Mouse (Mus musculus) frontal cortex, postnatal 36 days (tissue): ENCODE results near the gene 1700017B05Rik.

ENCODE experiments used
- DNase-seq, 2 experiments: peaks; one replicate each; pipeline ENCODE4 v3.0.0; 2022; ENCODE audit warnings: low spot score in 2 of 2

1700017B05Rik gene

DNA sequence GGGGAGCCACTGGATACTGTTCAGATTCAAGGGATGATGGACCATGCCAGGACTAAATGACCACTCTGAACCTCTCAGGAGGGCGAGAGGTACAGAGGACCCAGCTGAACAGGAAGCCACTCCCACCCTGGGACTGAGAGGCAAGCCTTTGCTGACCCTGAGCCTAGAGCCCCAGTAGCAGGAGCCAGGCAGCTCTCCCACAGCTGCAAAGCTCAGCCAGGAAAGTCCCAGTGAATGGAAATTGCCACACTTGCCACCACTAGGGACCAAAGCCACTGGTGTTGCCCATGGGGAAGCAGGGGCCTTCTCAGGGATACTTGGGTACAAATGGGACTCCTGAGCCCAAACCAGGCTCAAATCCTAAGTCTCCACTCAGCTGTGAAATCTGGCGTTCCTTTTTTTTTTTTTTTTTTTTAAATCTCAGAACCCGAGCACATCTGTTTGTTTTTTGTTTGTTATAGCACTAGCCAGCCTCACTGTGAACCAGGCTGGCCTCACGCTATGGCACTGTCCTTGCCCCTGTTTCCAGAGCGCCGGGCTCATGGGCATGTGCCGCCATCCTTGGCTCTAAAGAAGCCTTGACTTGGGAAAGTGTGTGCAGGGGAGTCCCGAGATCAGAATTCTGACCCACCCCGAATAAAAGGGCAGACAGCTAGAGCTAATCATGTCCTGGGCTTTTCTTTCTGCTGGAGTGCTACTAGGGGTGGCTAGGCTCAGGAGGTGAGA lies 9.6 kb upstream of the 1700017B05Rik start:
- DNase-seq = no peak

DNA sequence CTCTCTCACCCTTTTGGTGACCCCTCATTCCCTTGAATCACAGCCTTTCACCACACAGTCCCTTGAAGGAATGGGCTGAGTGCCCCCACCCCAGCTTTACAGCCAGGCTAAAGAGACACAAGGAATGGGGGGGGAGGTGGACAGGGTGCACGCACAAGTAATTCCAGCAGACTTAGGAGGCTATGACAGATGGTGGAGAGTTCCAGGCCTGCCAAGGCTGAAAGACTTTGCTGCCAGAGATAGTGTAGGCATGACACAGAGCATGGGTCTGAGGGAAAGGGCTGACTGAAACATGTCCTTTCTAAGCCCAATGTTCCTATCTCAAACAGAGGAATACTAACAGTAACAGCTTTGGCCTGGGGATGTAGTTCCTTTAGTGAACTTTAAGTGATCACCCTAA lies 8.7 kb upstream of the 1700017B05Rik start:
- DNase-seq = no peak

DNA sequence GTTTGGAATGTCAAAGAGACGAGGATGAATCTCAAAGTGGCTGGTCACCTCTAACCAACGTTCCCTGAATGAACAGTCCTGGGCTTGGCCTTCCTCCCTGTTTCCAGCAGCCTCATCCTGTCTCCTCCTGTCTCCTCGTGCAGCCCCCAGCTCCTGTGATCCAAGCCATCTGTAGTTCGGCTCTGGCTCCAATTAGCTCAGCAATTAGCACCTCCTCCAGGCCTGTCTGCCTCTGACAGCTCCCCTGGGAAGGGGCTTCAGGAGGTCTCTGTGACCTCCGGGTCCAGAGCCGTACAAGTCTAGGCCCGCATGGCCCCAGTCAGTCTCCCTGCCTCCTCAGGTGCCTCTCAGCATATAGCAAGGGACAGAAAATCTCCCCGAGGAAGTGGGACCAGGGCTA lies 8.0 kb upstream of the 1700017B05Rik start:
- DNase-seq = no peak

DNA sequence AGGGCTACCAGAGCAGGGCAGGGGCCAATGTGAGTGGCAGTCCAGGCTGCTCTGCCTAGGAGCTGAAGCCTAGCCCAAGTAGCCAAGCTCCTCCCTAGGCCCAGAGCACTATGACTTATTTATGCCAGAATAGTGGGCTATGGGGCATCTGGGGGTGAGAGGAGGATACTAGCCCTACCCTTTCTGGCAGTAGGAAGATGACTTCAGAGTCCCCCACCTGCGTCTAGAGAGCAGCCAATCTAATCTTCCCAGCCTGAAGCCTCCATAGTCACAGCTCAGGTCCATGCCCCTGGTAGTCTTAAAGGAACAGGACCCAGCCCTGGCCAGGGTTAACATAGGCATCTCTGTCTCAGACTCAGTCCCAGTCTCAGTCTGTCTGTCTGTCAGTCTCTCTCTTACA lies 7.0 kb upstream of the 1700017B05Rik start:
- DNase-seq = no peak

DNA sequence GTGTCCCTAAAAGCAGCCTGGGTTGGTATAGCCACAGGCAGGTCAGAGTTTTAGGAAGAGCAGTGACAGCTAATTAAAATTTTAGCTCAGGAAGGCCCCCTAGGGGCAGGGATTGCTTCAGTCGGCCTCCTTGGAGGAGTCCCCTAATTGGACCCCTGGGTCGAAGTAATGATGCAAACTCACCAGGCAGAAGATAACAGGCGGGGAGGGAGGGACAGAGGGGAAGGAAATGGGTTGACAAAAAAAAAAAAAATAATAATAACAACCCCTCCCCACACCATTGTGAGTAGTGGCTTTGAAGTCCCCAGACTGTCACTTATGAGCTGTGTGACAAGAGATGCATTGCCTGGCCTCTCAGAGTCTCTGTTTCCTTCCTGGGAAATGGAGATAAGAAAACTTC lies 6.2 kb upstream of the 1700017B05Rik start:
- no peak for DNase-seq

DNA sequence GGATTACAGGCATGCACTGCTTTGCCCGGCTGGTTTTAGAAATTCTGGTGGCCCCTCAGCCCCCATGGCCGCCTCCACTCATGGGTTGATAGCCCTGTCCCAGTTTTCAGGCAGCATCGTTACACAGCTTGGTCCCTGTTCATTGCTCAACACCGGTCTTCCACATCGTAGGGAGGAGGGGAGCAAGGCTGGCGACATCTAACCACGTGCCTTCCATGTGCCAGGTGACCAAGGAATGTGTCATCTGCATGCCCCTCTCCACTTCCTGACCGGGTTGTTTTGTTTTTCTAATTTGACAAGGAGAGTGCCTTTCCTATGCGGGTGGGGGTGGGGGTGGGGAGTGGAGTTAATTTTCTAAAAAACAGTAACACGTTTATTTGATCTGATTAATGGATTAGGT lies 5.7 kb upstream of the 1700017B05Rik start:
- DNase-seq = no peak

DNA sequence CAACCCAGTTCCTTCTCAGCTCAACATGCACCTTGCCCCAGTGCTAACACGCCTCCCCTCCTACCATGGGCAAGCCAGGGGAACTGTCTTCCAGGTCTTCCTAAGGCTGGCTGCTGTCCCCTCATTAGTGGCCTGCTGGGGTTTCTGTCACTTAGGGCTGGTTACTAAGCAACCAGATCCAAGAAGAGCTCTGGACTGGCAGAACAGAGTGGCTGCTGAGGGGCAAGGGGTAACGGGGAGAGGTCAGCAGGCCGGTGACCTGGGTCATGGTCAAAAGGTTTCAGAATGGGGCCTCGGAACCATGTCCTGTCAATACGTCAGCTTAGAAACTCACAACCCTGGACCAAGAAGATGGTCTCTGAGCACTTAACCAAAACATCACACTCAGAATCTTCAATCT lies 5.0 kb upstream of the 1700017B05Rik start:
- DNase-seq = no peak

DNA sequence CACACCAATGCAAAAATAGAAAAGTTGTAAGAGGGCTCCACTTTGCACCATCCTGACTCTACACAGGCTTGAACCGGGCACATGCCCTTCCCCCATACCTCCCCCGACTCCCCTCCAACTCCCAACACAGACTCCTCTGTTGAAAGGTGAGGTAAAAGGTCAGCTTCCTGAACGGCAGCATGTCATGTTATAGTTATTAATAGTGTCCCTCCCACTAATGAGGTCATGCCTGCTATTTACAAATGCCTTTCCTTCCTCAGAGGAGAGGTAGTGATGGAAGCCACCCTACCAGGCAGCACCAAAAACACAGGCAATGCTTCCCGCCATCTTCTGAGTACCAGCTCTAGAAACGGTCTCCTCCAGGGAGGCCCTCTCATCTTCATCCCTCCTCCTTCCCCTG lies 2.7 kb upstream of the 1700017B05Rik start:
- DNase-seq = no peak

DNA sequence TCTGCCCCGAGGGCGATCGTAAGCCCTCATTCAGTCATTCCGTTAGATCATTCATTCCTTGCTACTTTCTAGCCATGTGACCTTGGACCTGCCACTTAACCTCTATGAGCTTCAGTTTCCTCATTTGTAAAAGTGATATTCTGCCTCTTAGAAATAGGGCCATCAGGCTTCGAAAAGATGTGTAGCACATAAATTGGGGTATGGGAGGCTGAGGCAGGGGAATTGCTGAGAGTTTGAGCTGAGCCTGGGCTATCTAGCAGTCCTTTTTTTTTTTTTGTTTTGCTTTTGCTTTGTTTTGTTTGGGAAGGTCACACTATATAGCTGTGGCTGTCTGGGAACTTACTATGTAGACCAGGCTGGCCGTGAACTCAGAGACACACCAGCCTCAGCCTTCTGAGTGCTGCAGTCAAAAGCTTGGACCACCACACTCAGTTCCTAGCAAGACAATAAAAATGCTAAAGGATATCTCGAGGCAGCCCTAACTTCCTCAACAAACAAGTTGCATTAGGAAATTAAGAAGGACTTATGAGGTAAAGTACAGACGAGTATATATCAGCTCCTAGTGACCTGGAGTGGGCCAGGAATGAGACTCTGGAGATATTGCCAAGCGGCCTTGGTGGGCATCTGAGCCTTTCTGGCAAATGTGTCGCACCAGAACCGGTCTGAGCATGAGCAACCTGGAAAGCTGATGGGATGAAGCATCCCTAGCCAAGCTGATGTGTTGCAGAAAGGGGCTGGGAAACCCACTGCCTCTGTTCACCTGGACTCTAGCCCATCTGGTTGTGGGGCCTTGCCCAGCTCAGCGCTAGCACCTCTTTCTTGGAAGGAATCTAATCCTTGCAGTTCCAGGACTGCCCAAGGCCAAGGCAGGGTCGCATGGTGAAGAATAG lies 628 bp upstream of the 1700017B05Rik start:
- no peak for DNase-seq

DNA sequence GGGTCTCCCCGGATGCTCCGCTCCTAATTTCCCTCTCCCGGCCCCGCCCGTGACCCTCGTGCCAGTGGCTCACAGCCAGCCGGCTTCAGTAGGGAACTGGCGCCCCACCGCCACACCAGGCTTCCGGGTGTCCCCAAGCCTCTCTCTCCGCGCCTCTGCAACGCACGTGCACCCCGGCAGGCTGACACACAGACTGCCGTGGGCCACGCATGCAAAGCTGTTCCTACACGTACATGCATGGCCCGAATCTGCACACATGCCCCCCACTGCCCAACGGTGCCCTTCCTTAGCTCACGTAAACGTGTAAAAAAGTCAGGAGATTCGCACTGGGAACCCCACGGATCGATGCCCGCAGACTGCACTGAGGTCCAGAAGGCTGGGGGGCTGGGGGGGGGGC lies 898 bp downstream of the 1700017B05Rik start:
- peak; percentile 48 to 64 for DNase-seq

DNA sequence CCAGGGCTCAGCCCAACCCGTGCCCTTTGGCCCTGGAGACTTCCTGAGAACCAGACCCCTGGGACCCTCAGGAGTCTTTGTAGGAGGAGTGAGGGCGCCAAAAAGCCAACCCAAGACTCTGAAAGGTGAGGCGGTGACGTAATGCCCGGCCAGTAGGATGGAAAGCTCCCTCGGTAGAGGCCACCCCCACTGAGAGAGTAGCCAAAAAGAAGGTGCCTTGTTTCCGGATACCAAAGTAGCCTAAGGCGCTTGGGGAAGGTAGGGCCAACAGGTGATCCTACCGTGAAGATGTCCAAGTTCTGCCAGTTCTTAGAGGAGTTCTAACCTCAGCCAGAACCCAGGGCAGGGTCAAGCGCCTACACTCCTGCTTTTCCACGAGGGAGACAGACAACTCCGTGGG lies 1.5 kb downstream of the 1700017B05Rik start:
- DNase-seq = no peak

DNA sequence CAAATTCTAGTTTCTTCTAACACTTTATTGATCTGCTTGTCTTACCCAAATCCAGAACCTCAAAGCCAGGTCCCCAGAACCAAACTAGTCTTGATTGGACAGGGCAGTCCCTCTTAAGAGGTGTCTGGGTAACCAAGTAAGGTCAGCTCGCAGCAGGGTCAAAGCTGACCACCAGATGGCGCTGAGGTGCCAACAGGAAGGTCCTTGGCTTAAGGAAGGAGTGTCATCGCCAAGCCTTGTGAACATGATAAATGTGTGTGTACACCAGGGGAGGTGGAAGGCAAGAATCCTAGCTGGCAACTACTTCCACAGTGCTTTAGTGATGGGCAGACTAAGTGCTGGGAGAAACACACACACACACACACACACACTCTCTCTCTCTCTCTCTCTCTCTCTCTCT lies 2.7 kb downstream of the 1700017B05Rik start:
- peak; percentile 91 to 92 for DNase-seq

DNA sequence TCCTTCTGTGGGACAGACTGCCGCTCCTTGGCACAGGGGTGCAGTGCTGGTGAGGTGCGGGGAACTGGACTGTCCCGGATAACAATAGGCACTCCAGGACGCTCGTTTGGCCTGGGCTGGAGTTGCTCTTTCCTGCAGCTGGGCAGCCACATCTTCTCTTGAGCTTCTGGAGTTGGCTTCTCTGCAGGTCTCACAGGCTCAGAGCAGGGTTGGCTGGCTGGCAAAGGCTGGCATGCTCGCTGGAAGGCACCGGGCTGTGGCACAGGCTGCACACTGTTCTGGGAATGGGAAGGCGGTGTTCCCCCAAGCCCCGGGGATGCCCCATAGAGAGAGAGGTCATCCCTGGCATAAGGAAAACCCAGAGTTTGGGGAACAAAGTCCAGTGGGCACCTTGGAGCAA lies 4.8 kb downstream of the 1700017B05Rik start:
- no peak for DNase-seq

DNA sequence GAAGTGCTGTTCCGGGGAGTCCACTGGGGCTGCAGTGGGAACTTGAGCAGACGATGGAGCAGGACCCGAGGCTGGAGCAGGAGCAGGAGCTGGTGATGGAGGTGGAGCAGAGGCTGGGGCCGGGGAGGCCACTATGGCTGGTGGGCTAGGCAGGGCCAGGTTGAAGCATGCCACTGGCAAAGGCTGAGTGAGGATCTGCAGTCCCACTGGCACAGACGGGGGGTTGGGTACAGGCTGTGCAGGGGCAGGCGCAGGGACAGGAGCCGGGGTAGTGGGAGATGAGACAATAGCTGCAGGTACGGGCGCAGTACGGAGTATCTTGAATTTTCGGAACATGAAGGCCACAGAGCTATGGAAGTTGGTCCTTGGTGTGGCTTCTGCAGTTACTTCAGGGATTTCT lies 5.6 kb downstream of the 1700017B05Rik start:
- no peak for DNase-seq

DNA sequence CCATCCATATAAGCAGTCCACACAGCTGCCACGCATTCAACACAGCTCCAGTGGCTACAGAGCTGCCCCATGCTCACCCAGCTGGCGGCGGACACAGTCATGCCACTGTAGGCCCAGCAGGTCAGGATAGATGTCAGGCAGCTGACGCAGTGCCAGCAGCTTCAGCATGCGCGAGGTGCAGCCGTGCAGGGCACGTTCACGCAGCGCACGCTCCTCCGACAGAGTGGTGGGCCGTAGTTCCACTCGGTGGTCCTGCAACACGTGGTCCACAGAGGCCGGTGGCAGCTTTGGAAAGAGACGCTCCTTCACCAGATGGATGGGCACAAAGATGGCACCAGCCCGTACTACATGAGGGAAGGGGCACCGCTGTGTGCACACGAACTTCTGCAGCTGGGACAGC lies 6.1 kb downstream of the 1700017B05Rik start:
- DNase-seq = no peak

DNA sequence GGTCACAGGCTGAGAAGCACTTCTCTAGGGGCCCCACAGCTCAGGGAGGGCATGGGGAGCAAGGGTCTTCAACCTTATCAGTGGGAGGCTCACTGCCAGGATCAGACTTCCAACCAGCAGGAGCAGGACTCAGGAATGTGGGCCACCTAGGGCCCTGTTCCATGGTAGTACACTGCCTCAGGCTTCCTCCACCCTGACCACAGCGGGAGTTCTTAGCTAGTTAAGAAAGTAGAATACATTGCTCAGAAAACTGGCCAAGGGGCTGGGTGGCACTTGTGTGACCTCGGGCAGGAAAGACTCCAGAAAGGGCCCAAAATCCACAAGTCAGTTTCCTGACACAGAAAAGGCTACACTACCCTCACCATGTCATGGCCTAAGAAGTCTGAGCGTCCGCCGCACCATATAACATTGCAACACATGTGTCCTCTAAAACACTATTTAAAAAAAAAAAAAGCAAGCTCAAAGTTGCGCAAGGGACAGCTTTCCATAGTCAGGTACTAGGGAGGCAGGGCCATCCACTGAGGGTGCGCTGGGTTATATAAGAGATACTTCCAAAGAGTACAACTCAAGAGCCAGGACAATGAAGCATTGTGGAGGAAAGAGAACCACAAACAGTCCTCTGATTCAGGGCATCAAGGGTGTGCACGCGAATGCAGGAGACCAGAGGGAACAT lies 7.5 kb downstream of the 1700017B05Rik start:
- DNase-seq = no peak

DNA sequence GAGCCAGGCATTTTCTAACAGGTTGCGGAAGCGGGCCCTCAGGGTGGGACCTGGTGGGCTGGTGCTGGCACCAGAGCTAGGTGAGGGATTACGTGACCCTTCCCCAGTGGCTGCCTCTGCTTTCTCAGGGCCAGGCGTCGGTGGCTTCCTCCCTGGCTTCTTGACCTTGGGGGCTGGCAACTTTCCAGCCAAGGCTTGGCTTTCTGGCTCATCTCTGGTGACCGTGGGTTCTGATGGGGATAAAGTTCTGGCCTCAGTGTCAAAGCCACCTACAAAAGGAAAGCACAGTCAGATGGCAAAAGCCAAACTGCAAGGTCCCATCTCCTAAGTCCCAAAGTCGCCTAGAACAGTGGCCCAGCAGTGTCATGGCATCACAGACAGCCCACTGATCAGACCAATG lies 8.4 kb downstream of the 1700017B05Rik start:
- no peak for DNase-seq

DNA sequence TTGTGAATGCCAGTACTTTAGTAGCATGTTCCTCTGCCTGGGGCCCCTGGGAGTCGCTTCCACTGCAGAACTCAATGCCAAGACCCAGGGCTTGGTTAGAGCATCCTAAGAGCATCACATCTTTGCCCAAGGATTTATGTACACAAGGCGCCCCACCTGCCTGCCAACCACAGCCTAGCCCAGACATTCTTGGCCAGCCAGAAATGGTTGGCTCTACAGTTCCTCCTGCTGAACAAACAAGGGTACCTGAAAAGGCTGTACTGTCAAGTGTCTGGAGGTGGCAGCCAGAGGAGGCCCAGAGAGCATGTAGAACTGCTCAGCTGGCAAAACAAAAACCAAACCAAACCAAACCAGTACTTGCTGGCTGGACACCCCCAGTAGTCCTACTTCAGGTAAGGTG lies 11.3 kb downstream of the 1700017B05Rik start:
- DNase-seq = no peak

DNA sequence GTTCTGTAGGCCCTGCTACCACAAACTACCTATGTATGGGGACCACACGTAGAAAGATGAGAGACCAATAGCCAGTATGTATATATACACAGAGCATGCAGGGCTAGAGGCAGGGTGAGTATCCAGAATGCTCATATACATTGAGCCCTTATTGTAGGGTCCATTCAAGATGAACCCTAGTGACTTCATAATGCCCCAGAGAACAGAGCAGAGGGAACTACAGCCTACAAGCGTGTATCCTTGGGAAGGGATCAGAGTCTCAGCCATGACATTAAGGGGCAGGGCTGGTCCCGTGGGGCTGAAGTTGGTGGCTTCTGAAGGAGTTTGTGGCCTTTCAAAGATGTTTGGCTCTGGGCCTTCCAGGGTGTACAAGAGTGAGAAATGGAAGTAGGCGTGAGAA lies 12.4 kb downstream of the 1700017B05Rik start:
- no peak for DNase-seq

DNA sequence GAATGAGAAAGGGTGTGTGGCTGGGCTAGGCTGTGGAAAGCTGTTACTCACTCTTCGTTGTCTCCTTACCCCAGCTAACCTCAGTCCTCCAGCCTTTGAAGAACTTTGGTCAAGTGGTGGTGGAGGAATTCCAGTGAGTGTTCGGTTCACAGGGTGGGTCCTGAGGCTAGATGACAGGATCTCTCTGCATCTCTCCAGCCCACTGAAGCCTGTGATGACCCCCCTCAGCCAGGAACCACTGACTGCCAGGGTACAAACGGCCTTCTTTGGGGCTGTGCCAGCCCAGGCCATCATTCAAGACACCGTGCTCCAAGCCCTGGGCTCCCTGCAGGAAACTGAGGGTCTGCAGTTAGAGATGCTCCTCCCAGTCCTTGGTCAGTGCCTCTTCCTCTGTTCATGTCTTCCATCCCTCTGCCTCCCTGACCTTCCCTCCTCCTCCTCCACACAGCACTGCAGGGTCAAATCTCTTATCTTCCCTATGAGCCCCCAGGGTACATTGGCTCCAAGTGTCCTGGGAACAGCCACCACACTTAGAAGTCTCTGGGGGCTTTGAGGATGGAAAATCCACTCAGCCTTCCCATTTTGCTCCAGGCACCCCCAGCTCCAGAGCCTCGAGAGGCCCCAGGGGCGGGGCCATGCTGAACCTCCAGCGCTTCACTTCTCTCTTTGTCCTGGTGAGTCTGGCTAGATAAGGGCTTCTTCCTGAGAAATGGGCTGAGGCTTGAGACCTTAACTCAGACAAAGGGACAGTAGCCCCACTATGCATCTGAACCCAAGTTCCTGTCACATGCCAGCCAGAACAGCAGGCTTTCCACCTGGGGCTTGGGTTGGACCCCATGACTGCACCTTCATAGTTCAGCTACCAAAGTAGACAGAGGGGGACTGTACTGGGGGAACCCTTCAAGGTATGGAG lies 14.1 kb downstream of the 1700017B05Rik start:
- DNase-seq = no peak

DNA sequence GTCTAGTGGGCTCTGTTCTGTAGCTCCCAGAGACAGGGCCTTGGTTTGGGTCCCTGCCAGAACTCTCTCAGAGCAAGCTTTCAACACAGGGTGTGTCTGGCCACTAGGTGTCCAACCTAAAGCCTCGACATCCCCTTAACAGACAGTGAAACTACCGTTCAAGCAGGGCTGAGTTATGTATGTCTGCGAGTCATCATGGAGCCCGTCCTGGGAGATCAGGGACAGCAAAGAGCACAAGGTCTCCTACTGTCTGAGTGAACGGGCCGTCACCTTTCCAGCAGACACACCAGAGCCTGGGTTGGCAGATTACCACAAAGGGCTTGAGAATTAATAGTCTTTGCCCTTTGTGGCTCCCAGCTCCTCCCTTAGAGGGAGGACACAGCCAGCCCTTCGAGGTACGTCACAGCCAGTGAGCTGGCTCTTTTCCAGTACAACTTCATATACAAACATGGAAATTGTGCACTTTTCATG lies 15.2 kb downstream of the 1700017B05Rik start:
- no peak for DNase-seq
